8 mouse cellular contexts compared by ENCODE assay signal in genomic region chr8:123518172-123518571, GRCm38 (mm10). TPM values are rescaled to one million over a fixed set of nuclear protein-coding genes. Genes with fewer than 3 reads are reported as not detected.
DNase-seq lines count a peak whose midpoint lies in the region; ATAC-seq and TF ChIP-seq lines count a peak whose summit lies in the region.

No protein-coding gene starts in this region.

- peaks cover 18% of the 10 kb centered on the region; the same call in 1 of the 2 replicates for H3K4me1 ChIP-seq in heart, postnatal 0 days (ENCODE audit: control insufficient read depth, insufficient read depth)
- H3K4me1 ChIP-seq in brown adipose tissue, adult 24 weeks (ENCODE audit: control insufficient read depth, insufficient read depth, insufficient read length, low read length): peaks cover 9% of the 10 kb centered on the region; the same call in 1 of the 2 replicates
- H3K4me1 ChIP-seq in hindbrain, embryonic 16.5 days (ENCODE audit: control insufficient read depth, insufficient read depth, low read depth, low read length): peaks cover 22% of the 10 kb centered on the region
- H3K4me1 ChIP-seq in midbrain, embryonic 14.5 days (ENCODE audit: control insufficient read depth, insufficient read depth, low read length): peaks cover 16% of the 10 kb centered on the region

- TF ChIP-seq EP300 in heart, postnatal 0 days (IDR thresholded peaks at IDR 0.05; ENCODE audit: low read depth): no peak

- H3K4me3 ChIP-seq in heart, postnatal 0 days (ENCODE audit: low read depth, low read length): 0 out of 2 replicates have a peak overlapping the region, but pooled peaks have one; percentile 8
- peak overlapping the region; percentile 47 for H3K4me3 ChIP-seq in brown adipose tissue, adult 24 weeks (ENCODE audit: insufficient read depth, low read depth, low read length)
- peak overlapping the region; percentile 81 for H3K4me3 ChIP-seq in hindbrain, embryonic 16.5 days (ENCODE audit: low read length)
- H3K4me3 ChIP-seq in midbrain, embryonic 14.5 days (replicated peaks; ENCODE audit: low read depth, low read length): peak overlapping the region; percentile 64

- no peak overlapping the region for H3K27ac ChIP-seq in heart, postnatal 0 days (ENCODE audit: low read depth)
- no peak overlapping the region for H3K27ac ChIP-seq in brown adipose tissue, adult 24 weeks (replicated peaks; ENCODE audit: low read depth, low read length)
- 0 out of 2 replicates have a peak overlapping the region, but pooled peaks have one; percentile 45 for H3K27ac ChIP-seq in hindbrain, embryonic 16.5 days (ENCODE audit: low read depth, low read length)
- peak overlapping the region; percentile 41 for H3K27ac ChIP-seq in midbrain, embryonic 14.5 days (replicated peaks; ENCODE audit: low read depth, low read length)

- intact Hi-C loops in heart, postnatal 36 days (cut with DNase I): loop anchor here (2.0 kb wide), 1 partner anchor 39 kb away; no protein-coding TSS in a partner anchor

- H3K9me3 ChIP-seq in heart, postnatal 0 days (replicated peaks; ENCODE audit: control insufficient read depth, low read length): no peaks in the 10 kb centered on the region
- no peaks in the 10 kb centered on the region for H3K9me3 ChIP-seq in hindbrain, embryonic 16.5 days (ENCODE audit: control insufficient read depth, low read length)
- no peaks in the 10 kb centered on the region for H3K9me3 ChIP-seq in midbrain, embryonic 14.5 days (ENCODE audit: control insufficient read depth, low read length)

- ATAC-seq in heart, postnatal 0 days (ENCODE audit: insufficient read depth, low read depth): no peak
- ATAC-seq in hindbrain, embryonic 16.5 days: no peak
- ATAC-seq in midbrain, embryonic 14.5 days (ENCODE audit: low FRiP score, low TSS enrichment): no peak

- TF ChIP-seq CTCF in heart, postnatal 0 days (IDR thresholded peaks at IDR 0.05; ENCODE audit: low read depth): no peak

- 34% methylated on average over 10 of the region's 10 CpGs for WGBS in heart, postnatal 0 days
- 40% methylated on average over 10 of the region's 10 CpGs for WGBS in hindbrain, embryonic 16.5 days
- WGBS in midbrain, embryonic 14.5 days: 38% methylated on average over 10 of the region's 10 CpGs

- DNase-seq in heart, postnatal 0 days (ENCODE audit: low spot score): no peak
- DNase-seq in heart, postnatal 36 days: no peak
- no peak for DNase-seq in midbrain, embryonic 14.5 days
- DNase-seq in urinary bladder, postnatal 4 days (ENCODE audit: low spot score in 2 of 2): no peak
- DNase-seq in right cerebral cortex, postnatal 25 days: no peak
- DNase-seq in cerebellum, adult 11-12 months: no peak

- H3K27me3 ChIP-seq in heart, postnatal 0 days (ENCODE audit: control insufficient read depth, insufficient read depth, low read length): peaks cover 38% of the 10 kb centered on the region
- H3K27me3 ChIP-seq in hindbrain, embryonic 16.5 days (replicated peaks; ENCODE audit: control insufficient read depth, insufficient read depth, low read length): no peaks in the 10 kb centered on the region
- H3K27me3 ChIP-seq in midbrain, embryonic 14.5 days (ENCODE audit: control insufficient read depth, insufficient read depth, low read length): no peaks in the 10 kb centered on the region

- peak overlapping the region; percentile 79 for H3K4me2 ChIP-seq in heart, postnatal 0 days (ENCODE audit: low read depth, low read length)
- peak overlapping the region; percentile 90 for H3K4me2 ChIP-seq in hindbrain, embryonic 16.5 days (ENCODE audit: low read length)
- peak overlapping the region; percentile 91 for H3K4me2 ChIP-seq in midbrain, embryonic 14.5 days (ENCODE audit: low read length)

- peaks cover 7% of the 10 kb centered on the region for H3K36me3 ChIP-seq in heart, postnatal 0 days (replicated peaks; ENCODE audit: control insufficient read depth, insufficient read depth, low read length)
- H3K36me3 ChIP-seq in hindbrain, embryonic 16.5 days (ENCODE audit: control insufficient read depth, insufficient read depth, low read length): peaks cover 8% of the 10 kb centered on the region
- peaks cover 23% of the 10 kb centered on the region for H3K36me3 ChIP-seq in midbrain, embryonic 14.5 days (ENCODE audit: control insufficient read depth, insufficient read depth, low read length)

- no peak overlapping the region for H3K9ac ChIP-seq in heart, postnatal 0 days (replicated peaks; ENCODE audit: low read depth, low read length)
- peak overlapping the region; percentile 85 for H3K9ac ChIP-seq in hindbrain, embryonic 16.5 days (ENCODE audit: low read depth, low read length)
- H3K9ac ChIP-seq in midbrain, embryonic 14.5 days (replicated peaks; ENCODE audit: low read length): peak overlapping the region; percentile 78; the same call in 1 of the 2 replicates

RNA-seq across cellular contexts. Expression of gene Gas8, which starts 0.5 kb away (rescaled TPM):
- total RNA-seq in heart, postnatal 0 days (2014; rRNA removed; ENCODE audit: low replicate concordance): 0.76 and 1.8 TPM in 2 replicates
- polyA plus RNA-seq in heart, postnatal 0 days (2015; fragmentation: Nextera tagmentation; extraction: Ambion mirVana): 7.1 and 7.7 TPM in 2 replicates
- 1 to 10 TPM; 4.4 to 5.2 TPM for total RNA-seq in heart, postnatal 36 days (2021)
- polyA plus RNA-seq in brown adipose tissue, adult 24 weeks (2012; ENCODE audit: insufficient read depth, insufficient read length, missing spikeins): 2.1 and 2.3 TPM in 2 replicates
- polyA plus RNA-seq in hindbrain, embryonic 16.5 days (2015; fragmentation: Nextera tagmentation; extraction: Ambion mirVana): 40.9 and 44.1 TPM in 2 replicates
- polyA plus RNA-seq in midbrain, embryonic 14.5 days (2014; fragmentation: Nextera tagmentation; extraction: Ambion mirVana): 38.6 and 41.9 TPM in 2 replicates

RNA-seq across cellular contexts. Expression of gene Dbndd1, which starts 2.9 kb away (rescaled TPM):
- 0.73 TPM in 1 of 2 replicates, not detected in the other for total RNA-seq in heart, postnatal 0 days (2014; rRNA removed; ENCODE audit: low replicate concordance)
- 0.18 and 0.38 TPM in 2 replicates for polyA plus RNA-seq in heart, postnatal 0 days (2015; fragmentation: Nextera tagmentation; extraction: Ambion mirVana)
- total RNA-seq in heart, postnatal 36 days (2021): not detected
- polyA plus RNA-seq in brown adipose tissue, adult 24 weeks (2012; ENCODE audit: insufficient read depth, insufficient read length, missing spikeins): not detected in 2 replicates
- 85.6 and 88.2 TPM in 2 replicates for polyA plus RNA-seq in hindbrain, embryonic 16.5 days (2015; fragmentation: Nextera tagmentation; extraction: Ambion mirVana)
- 103 and 116 TPM in 2 replicates for polyA plus RNA-seq in midbrain, embryonic 14.5 days (2014; fragmentation: Nextera tagmentation; extraction: Ambion mirVana)

RNA-seq across cellular contexts. Expression of gene Afg3l1, which starts 40.5 kb away (rescaled TPM):
- 16.7 and 31.6 TPM in 2 replicates for total RNA-seq in heart, postnatal 0 days (2014; rRNA removed; ENCODE audit: low replicate concordance)
- polyA plus RNA-seq in heart, postnatal 0 days (2015; fragmentation: Nextera tagmentation; extraction: Ambion mirVana): 39.9 and 41.2 TPM in 2 replicates
- 10 to 100 TPM; 62.6 to 74.3 TPM for total RNA-seq in heart, postnatal 36 days (2021)
- 32.8 and 41.6 TPM in 2 replicates for polyA plus RNA-seq in brown adipose tissue, adult 24 weeks (2012; ENCODE audit: insufficient read depth, insufficient read length, missing spikeins)
- 48.7 and 57.4 TPM in 2 replicates for polyA plus RNA-seq in hindbrain, embryonic 16.5 days (2015; fragmentation: Nextera tagmentation; extraction: Ambion mirVana)
- polyA plus RNA-seq in midbrain, embryonic 14.5 days (2014; fragmentation: Nextera tagmentation; extraction: Ambion mirVana): 33.6 and 37.0 TPM in 2 replicates

Comparison
In these comparisons a context has a peak if more than half of its experiments do, and no peak if none do; other contexts are left out.
1. H3K27ac ChIP-seq: peak in hindbrain, embryonic 16.5 days (single experiment) and midbrain, embryonic 14.5 days (single experiment); none in heart, postnatal 0 days (single experiment) and brown adipose tissue, adult 24 weeks (single experiment).
2. H3K4me3 ChIP-seq: peak in every context shown above with its lines; median percentile 81 in hindbrain, embryonic 16.5 days; 64 in midbrain, embryonic 14.5 days; 47 in brown adipose tissue, adult 24 weeks; 8 in heart, postnatal 0 days.
3. RNA of gene Dbndd1, which starts 2.9 kb away (polyA plus RNA-seq): 103 to 116 TPM in midbrain, embryonic 14.5 days and 85.6 to 88.2 TPM in hindbrain, embryonic 16.5 days; 0.18 to 0.38 TPM in heart, postnatal 0 days and not detected in brown adipose tissue, adult 24 weeks; every median in the first group is over 10 times any median in the second.
4. Peak in every context shown above with its lines, with median percentiles within 50 percentile points of each other: H3K4me2 ChIP-seq.